Mouse (Mus musculus): ENCODE data around the gene Serpinb6b. TPM values are rescaled to one million over a fixed set of nuclear protein-coding genes. Genes with fewer than 3 reads are reported as not detected.
"Not testable (repeated sequence)": the region's sequence is repeated elsewhere in the genome, so short reads cannot be mapped to it uniquely, and the experiment has no call there.

The Serpinb6b gene
- total RNA-seq (2015), result 2.7 and 5.7 TPM in 2 replicates
- total RNA-seq (2017), result 2.2 and 8.1 TPM in 2 replicates

DNA sequence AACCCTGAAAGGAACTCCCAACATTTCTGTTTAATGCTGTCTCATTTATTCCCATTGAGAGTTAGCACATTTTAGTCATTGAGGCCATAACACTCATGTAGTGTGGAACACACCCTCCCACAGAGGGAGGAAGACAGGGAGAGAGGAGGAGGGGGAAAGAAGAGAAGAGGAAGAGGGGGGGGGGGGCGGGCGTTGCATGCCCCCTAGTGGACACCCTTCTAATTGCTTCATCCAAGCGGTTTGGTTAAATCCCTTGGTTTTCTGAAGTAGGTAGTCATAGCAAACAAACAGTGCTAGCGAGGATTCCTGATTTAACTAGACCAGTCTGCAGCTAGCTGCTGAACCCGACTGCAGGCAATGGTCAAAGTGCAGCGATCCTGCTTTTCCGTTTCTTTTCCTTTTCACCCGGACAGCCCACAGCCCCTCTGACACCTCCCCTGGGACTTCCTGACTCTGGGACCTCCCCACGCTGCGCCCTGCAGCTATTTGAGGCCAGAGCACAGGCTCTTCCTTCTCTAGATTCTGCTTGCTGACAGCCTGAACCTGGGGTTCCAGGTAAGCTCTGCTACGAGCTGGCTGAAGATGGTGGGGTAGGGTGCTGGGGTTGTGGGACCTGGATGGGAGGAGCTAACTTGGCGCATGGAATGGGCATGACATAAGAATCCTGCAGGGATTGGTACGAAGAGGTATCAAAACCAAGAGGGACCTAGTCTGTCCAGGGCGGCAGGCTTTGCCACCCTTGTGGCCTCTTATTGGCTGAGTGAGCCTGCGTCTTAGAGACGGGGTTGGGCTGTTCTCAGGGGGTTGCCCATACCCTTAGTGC is at the start of gene Serpinb6b:
Gene Serpinb6b (plus strand): TSS at position 221 of the 823 bp plus-strand sequence.
- ATAC-seq (replicated peaks; ENCODE audit: poor library complexity), result peak; percentile 38

DNA sequence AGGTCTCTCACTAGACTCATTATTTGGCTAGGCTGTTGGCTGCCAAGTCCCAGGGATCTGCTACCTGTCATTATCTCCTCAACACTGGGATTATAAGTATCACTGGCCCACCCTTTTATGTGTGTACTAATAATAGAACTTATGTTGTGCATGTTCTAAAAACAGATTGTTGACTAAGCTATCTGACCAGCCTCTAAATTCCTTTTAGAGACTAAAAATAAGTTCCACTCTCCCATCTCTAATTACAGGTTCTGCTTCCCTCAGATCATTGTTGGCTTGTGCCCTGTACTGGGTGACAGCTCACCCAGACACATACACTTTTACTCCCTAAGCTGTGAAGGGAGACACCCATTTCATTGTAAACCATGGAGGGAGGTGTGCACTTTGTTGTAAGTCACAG is 42.4 kb upstream of the Serpinb6b start:
- ATAC-seq (replicated peaks; ENCODE audit: poor library complexity), result no peak

DNA sequence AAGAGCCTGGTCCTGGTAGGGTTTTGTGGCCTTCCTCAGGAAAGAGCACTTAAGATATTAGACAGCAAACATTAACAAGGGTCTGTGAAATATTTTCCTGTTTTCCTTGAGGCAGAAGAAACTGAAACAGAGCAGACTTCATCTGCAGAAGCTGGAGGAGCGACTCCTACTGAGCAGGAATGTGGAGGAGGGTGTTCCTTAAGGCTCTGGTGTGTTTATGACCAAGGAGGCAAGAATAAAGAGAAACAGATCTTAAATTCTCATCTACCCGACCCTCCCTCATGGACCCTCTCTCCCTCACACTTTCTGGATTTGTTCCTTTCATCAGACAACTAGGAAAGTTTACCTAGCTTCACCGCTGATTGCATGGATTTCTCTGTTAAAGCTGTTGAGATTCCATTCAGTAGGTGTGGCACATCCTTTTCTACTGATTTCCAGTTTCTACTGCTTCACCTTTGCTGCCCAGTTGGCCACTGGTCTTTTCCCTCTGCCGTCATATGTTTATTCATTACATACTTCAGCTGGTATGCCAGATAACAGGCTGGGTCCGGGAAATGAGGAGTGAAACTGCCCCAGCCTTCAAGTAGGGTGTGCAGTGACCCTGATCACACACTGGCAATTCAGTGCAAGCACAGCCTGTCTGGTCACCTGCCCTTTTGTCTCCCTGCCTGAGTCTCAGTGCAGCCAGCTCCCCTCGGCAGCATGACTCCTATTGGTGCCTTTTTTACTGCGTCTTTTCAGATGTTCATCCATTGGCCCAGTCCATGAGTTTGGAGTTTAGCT is 40.2 kb upstream of the Serpinb6b start:
- ATAC-seq (replicated peaks; ENCODE audit: poor library complexity), result no peak

DNA sequence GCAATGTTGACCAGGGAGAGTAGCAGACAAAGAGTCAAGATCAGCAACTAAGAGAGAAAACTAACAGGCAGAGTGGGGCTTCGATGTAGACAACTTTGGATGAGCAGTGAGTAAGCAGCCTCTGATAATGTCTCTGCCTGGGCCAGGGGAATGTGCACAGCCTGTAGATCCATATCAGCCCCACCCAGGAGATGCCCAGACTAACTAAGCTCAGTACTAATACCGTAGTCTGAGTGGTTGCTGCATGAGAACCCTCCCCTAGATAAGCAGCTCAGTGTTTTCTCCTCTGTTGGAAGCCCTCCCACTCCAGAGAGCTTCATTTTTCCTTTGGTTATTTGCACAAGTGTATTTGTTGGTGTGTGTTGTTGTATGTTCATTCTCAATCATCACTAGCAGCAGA is 38.3 kb upstream of the Serpinb6b start:
- peak; percentile 31; the same call in 1 of the 2 replicates for ATAC-seq (replicated peaks; ENCODE audit: poor library complexity)

DNA sequence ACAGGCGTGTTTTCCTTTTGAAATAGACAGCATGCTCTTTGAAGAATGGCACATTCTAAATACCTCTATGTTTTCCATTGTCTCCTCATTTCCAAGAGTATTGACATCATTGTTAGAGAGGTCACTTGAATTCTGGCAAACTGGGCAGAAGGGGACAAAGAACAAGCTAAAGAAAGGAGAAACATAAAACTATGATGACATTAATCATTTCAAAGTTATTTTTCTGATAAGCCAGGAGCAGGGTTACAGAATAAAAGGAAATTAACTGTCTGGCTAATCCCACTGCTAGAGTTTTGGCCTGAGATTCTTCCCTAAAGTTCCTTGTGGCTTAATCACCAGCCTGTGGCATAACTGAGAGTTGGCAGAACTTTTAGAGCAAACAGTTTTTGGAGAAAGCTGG is 37.8 kb upstream of the Serpinb6b start:
- ATAC-seq (replicated peaks; ENCODE audit: poor library complexity), result no peak

DNA sequence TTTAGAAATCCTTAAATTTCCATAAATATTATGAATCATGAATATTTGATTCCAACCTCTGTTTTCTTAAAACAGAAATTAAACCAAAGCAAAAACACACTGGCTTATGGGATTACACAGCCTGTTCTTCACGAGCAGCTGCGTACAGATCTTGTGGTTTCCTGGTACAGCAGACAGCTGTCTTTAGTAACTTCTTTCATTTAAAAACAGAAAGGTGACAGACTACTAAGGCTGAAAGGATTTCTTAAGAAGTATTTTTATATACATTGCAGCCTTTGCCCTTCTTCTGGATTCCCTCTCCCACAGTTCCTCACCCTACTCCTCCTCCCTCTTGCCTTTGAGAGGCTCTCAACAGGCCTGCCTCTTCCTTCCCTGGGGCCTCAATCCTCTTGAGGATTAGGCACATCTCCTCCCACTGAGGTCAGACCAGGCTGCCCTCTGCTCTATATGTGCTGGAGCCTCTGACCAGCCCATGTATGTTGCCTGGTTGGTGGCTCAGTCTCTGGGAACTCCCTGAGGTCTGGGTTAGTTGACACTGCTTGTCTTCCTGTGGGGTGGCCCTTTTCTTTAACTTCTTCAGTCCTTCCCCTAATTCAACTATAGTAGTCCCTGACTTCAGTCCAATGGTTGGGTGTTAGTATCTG is 35.8 kb upstream of the Serpinb6b start:
- peak; percentile 31 for ATAC-seq (replicated peaks; ENCODE audit: poor library complexity)

DNA sequence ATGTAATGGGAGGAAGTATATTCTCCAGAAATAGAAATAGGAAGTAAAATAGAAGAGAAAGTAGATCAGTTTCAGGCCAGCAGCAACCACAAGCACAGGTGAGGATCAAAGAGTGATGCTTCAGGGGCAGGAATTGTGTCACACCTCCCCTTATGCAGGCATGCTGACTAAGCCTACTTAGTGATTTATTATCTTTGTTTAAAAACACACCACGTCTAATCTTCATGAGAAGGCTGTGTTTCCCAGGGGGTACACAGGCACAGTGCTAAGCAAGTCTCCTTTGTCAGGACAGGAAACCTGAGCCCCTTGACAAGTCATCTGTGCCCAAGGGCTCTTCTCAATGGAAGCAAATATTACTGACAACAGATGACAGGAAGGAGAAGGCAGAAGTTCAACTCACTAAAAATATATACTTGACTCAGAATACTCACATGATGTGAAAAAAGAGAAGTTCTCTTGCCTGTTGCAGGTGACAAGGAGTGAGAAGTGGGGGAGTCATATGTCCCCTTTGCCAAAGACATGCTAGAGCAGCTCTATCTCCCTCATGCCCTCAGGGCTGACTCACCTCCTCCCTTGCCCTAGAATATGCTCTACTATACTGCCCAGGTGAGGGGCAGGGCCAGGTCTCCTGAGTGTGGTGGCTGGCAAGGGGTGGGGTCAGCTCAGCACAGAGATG is 30.2 kb upstream of the Serpinb6b start:
- peak; percentile 76 for ATAC-seq (replicated peaks; ENCODE audit: poor library complexity)

DNA sequence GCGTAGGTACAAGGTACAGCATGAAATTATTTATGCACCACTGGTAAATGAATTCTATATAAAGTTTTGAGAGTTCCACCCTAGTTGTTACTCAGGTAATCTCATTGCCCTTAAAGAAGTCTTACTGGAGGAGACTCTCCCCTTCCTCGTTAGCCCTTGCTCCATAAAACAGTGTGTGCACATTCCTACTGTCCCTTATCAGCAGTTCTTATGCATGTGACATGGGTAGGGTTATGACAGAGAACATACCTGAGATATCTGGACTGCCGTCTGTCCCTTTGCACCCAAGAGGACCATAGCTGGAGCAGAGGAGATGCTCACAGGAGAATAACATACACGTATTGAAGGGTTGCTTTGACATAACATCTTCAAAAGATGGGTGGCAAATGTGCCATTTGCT is 26.7 kb upstream of the Serpinb6b start:
- not testable (repeated sequence) for ATAC-seq (replicated peaks; ENCODE audit: poor library complexity)

DNA sequence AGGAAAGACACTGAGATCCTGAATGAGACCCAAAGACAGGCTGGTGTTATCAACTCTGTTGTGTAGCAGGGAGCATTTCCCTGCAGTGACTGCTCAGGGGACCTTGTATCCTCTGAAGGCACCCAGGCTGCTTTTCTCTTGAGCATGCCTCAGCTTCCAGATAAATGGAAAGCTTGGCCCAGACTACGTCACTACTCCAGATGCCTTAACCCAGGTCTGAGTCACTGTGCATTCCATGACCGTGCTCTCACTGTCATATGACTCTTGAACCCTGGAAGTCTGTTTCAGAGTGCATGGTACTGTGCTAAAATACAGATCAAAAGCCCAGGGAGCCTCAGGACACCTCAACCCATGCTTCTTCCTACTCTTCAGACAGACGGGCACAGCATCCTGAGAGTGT is 25.8 kb upstream of the Serpinb6b start:
- not testable (repeated sequence) for ATAC-seq (replicated peaks; ENCODE audit: poor library complexity)

DNA sequence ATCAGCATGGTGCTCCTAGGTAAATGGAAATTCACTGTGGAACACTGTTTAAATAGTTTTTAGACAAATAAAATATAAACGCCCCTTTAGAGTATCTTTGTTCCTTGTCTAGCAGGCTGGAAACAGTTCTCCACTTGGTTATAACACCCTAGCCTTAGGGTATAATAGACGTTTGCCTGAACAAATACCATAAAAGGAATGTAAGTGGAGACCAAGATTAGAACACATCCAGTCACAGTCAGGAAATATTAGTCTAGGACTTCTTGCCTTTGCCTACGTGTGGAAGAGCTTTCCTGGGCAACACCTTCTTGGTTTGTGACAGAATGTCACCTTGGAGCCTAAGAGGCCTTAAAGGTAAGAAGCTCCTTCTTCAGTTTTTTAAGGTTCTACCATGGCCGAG is 8.5 kb upstream of the Serpinb6b start:
- no peak for ATAC-seq (replicated peaks; ENCODE audit: poor library complexity)

DNA sequence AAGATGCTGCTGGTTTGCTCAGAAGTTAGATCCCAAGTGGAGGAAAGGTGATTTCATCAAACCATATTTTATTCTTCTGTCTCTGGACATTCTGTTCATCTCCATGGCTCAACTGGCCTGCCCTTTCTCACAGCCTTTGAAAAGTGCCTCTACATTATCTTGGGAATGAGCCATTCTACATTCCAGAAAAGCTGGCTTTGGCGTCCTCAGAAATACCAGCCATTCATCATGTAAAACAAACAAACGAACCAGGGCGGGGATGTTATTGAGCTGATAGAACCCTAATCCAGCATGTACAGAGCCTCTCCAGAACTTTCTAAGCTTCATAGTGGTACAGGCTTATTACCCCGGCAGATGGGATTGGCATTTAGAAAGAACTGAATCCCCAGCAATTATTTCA is 7.1 kb upstream of the Serpinb6b start:
- no peak for ATAC-seq (replicated peaks; ENCODE audit: poor library complexity)

DNA sequence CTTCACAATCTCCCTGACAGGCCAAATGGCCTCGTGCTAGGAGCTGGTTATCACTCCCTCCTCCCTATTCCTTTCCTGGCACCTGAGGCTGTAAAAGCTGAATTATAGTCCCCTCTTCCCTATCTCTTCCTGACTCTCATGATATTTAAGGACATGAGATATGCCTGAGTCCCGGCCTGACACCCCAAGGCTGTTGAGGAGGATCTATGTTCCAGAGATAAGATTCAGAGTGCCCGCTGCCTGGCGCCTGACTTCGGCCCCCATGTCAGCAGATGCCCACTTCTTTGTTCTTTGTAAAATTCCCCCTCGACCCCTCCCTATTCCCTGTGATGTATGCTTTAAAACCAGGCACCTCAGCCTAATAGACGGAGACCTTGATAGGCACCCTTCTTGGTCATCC is 6.5 kb upstream of the Serpinb6b start:
- ATAC-seq (replicated peaks; ENCODE audit: poor library complexity), result not testable (repeated sequence)

DNA sequence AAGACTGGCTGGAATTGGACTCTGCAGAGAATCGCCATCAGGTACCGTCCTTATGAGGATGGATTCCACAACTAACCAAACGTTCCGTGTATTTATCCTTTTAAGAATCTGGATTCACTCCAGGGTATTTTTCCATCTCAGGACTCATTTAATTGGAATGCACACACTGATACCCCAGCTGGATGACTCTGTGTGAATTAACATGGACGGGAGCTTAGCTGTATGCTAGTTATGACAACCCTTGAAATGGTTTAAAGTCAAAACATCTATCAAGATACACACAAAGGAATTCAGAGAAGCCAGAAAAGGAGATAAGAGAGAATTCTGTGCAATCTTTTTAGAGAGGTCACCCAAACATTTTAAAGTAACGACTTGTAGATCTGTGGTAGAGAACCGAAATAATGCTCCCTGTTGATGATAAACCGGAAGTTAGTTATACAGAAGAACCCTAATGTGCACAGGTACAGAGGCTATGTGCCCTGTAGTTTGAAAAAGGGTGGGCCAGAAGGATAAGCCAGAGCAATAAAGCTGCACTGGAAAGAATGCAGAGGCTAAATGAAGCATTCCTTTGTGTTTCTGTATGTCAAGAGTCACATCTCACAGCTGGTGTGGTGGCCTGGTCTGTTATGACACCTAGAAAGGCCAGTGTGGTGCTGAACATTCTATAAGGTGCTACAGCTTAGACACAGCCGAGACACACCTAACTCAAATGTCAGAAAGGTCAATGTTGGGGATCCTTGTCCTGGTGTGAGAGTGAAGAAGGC is 837 bp upstream of the Serpinb6b start:
- no peak for ATAC-seq (replicated peaks; ENCODE audit: poor library complexity)

DNA sequence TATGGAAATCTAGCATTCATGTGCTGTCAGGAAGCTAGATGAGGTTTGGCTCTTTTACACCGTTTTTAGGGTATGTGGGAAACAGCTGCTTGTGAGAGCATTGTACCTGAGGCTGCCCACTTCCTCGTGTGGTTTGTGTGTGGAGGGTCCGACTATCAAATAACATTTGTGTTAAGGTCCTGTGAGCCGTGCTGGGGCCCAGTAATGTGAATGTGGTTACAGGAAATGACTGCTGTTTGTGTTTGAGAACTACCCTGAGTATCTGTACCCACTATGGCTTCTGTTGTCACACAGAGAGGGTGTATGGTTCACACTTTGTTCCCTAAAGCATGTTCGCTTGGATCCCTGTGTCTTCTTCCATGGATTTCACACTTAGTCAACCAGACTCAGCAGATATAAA is 1.1 kb downstream of the Serpinb6b start:
- ATAC-seq (replicated peaks; ENCODE audit: poor library complexity), result peak; percentile 14; the same call in 1 of the 2 replicates

DNA sequence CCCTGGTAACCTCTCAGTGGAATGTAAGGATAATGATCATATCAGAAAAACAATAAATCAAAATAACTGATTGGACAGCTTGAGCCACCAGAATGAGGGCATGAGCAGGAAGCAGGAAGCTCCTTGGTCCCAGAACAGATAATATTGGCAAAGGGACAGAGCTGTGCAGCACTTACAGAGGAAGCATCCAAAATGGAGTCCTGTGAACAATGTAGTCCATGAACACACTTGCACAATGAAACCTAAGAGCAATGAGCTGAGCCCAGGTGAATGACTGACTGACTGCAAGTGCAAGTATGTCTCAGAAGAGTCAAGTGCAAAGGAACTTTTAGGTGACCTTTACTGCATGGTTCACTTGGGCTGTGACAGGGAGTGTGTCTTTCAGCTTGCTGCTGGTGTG is 2.2 kb downstream of the Serpinb6b start:
- ATAC-seq (replicated peaks; ENCODE audit: poor library complexity), result no peak

DNA sequence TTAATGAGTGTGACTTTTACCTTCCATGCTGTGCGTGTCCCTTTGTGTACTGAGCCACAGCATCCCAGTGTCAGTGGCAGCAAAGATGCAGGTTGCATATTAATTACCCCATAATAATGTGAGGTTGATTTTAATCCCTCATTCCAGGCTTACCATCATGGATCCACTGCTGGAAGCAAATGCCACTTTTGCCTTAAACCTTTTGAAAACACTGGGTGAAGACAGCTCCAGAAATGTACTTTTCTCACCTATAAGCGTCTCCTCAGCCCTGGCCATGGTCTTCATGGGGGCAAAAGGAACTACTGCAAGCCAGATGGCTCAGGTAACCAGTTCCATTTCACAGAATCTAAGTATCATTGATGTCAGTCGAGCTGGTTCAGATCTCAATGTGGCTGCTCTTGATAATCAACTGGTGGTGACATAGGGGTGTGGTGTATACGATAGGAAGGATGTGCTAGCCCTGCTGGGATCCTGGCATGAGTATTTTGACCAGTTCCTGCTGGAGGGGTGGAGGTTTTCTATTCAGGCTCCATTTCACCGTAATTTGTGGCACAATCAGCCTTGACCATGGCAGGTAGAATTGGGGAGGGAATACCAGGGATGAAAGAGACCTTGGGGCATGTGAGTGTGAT is 3.5 kb downstream of the Serpinb6b start:
- ATAC-seq (replicated peaks; ENCODE audit: poor library complexity), result peak; percentile 79

DNA sequence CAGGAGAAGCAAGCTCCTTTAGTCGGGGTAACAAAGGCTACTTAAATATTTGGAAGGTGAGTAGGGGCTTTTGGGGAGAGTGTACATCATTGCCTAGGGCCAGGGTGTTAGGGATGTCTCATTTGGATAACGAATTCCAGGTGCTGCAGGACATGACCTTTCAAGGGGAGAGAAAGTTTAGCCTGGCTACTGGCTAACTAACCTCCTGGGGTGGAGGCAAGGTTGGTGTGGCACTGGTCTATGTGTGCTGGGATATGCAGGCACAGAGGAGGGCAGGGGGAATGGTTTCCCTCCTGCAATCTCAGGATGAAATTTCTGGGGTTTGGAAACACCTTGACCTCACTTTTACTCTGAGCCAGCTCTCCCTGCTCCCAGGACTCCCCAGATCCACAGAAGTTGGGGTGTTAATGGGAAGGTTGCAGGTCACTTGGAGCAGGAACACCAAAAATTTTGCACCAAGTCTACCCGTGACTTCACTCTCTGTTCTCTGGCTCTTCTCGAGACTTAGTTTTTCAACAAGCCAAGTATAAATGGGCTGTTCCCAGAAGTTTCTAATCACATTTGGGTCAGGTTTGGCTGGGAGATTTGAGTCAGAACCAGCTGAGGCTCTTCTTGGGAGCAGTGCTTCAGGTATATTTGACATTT is 4.1 kb downstream of the Serpinb6b start:
- ATAC-seq (replicated peaks; ENCODE audit: poor library complexity), result no peak

DNA sequence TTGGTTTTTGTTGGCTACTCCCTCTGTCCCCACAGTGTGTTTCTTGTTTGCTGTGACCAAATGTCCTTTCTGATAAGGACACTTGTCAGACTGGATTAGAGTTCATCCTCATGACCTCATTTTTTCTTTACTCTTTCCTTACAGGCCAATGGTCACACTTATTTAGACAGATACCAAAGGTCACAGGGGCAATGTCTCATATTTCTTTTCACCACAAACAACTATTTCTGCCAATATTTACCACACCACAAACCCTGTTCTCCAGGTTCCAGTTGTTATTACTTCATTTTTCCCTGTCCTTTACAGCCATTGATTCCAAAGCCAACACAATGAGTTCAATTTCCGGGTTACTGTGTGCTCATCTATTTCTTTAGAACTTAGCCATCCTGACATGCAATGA is 4.6 kb downstream of the Serpinb6b start:
- ATAC-seq (replicated peaks; ENCODE audit: poor library complexity), result no peak

DNA sequence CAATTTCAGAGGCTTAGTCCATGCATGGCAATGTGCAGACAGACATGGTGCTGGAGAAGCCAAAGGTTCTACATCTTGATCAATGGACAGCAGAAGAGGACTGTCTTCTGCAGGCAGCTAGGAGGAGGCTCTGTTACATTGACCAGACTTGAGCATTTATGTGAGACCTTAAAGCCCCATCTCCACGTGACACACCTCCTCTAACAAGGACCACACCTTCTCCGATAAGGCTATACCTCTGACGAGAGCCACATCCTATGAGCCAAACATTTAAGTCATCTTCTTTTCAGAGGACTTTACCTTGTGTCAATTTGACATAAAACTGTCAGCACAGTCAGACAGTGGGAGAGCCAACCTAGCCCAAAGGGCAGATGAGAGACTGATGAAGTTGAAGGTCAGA is 5.8 kb downstream of the Serpinb6b start:
- no peak for ATAC-seq (replicated peaks; ENCODE audit: poor library complexity)

Data from megakaryocyte progenitor cell, adult 5-6 weeks (primary cell).